Mouse (Mus musculus) bone marrow macrophage, adult 2 months (primary cell): ENCODE measurements at regions not wholly inside any gene's neighbourhood (a gene's known extent, or its start where the extent isn't known, plus 50 kb on each side); places are given as distances from the start of the nearest gene placed in this dataset.

Source experiments
- H3K27ac ChIP-seq: 2 replicates; pipeline ENCODE4 v1.5.1; 2012; ENCODE audit warnings: low read depth, low read length; ENCODE audit not compliant: insufficient read depth
- H3K4me1 ChIP-seq: 2 replicates; pipeline ENCODE4 v1.6.1; 2012; ENCODE audit warnings: low read length; ENCODE audit not compliant: control insufficient read depth, insufficient read depth
- H3K4me3 ChIP-seq: 2 replicates; pipeline ENCODE4 v1.5.1; 2012; ENCODE audit warnings: mild to moderate bottlenecking, low read length, moderate library complexity; ENCODE audit not compliant: insufficient read depth
- CTCF ChIP-seq: IDR thresholded peaks from 2 replicates; pipeline ENCODE4 v1.5.1; 2012; ENCODE audit warnings: low read depth, mild to moderate bottlenecking, low read length, moderate library complexity
- POLR2A ChIP-seq: IDR thresholded peaks from 2 replicates; pipeline ENCODE4 v1.6.1; 2012; ENCODE audit warnings: mild to moderate bottlenecking, low read depth, low read length, borderline replicate concordance

DNA sequence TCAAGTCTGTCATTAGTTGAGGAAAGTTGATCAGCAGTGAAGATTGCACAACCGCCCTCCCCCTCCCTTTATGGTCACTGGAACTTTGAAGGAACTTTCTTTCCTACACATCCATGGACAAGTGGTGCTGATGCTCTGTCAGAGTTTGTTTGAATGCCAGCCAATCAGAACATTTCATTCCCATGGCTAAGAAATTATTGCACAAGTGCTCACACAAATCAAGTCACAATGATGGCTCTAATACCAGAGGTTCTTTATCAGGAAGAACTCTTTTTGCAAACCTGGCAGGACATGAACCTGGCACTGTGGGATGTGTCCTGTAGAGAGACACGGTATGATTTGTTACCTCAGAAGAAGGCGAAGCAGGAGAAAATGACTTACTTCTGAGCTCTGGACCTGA, 54.3 kb upstream of the Spry2 start:
- TF ChIP-seq POLR2A (no peak), CTCF (no peak)
- H3K27ac ChIP-seq, result no peak overlapping the region
- H3K4me3 ChIP-seq, result no peak overlapping the region
- H3K4me1 ChIP-seq, result no peaks in the 10 kb centered on the region

DNA sequence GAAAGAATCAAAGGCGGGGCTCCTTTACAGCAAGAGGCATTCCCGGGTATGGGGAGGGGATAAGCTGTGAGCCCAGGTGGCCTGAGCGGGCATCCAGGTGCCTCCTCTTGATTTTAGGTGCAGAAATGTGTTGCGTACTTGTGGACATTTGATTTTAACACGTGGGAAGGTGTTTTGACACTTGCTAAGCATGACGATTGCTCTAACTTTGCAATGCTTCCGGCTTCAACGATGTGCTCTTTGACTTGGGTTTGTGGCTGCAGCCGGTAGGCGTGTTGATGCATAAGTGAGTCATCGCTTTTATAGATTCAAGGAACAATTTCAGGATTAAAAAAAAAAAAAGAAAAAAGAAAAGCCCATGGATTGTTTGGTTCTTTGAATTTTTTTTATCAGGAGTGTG, 58.5 kb upstream of the Spry2 start:
- TF ChIP-seq POLR2A, result no peak
- TF ChIP-seq CTCF, result no peak
- no peaks in the 10 kb centered on the region for H3K4me1 ChIP-seq
- no peak overlapping the region for H3K4me3 ChIP-seq
- no peak overlapping the region for H3K27ac ChIP-seq

DNA sequence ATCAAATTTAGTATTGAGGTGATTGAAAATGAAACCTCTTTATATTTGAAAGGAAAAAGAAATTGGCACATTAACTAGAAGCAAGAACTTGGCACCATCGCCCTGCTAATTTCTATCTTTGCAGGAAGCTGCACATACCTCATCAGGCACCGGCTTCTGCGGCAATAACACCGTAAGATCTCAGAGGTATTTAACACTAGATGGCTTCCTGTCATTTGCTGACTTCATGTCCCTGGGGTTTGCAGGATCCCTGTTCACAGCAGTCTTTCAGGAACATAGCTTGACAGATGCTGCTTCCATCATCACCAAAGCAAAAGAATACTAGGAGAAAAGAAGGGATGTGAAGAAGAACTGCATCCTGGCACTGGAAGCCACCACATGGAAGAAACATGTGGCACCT, 60.2 kb upstream of the Spry2 start:
- Histone ChIP-seq H3K4me3 (no peak overlapping the region), H3K4me1 (no peaks in the 10 kb centered on the region), H3K27ac (no peak overlapping the region)
- TF ChIP-seq POLR2A, result no peak
- TF ChIP-seq CTCF, result no peak

DNA sequence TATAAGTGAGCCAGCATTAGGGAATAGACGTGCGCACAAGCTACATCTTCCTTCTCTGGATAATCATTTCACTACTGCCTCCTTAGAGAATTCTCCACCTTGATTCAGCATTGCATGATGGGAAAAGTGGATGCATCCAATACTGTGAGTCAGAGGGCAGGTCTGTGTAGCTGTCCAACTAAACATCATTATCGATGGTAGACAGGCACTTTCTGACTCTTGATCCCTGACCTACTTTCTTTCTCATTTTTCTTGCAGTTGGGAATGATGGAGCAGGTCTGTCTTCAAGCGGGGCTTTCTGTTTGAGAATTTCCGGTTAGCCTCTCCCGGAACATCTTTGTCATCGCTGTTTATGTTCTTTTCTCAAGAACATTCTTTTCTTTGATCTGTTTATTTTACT, 61.4 kb upstream of the Spry2 start:
- H3K27ac ChIP-seq, result no peak overlapping the region
- H3K4me3 ChIP-seq, result no peak overlapping the region
- H3K4me1 ChIP-seq, result no peaks in the 10 kb centered on the region
- TF ChIP-seq CTCF (no peak), POLR2A (no peak)

DNA sequence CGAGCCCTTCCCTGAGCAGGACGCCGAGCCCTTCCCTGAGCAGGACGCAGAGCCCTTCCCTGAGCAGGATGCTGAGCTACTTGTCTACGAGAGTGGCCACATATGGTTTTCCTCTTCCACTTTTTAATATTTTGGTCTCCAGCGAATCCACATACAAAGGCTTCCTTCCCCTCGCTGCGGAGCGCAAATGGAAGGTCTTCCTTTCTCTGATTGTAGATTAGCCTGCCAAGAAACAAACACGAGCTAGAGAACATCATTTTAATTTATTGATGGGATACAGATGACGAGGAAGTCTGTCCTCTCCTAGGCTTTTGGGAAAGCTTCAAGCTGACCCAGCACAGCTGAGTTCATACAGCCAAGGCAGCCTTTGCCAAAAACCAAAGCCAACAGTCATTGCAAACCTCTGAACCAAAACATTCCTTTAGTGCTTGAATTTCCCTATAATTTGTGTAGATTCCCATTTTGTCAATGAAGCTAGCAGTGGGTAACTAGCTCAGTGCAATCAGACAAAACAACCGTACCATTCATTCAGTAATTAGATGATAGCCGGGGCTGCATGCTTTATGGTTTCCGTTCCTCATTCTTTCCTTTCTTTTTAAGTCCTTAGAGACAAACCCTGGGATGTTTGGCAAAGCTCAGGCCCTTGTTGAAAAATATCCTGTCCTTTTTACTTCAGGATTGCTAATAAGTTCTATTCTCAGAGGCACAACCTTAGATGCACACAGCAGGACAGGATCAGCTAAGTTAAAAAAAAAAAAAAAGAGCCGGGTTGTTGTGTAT, 83.1 kb upstream of the Spry2 start:
- TF ChIP-seq CTCF (no peak), POLR2A (no peak)
- no peaks in the 10 kb centered on the region for H3K4me1 ChIP-seq
- no peak overlapping the region for H3K27ac ChIP-seq
- no peak overlapping the region for H3K4me3 ChIP-seq

DNA sequence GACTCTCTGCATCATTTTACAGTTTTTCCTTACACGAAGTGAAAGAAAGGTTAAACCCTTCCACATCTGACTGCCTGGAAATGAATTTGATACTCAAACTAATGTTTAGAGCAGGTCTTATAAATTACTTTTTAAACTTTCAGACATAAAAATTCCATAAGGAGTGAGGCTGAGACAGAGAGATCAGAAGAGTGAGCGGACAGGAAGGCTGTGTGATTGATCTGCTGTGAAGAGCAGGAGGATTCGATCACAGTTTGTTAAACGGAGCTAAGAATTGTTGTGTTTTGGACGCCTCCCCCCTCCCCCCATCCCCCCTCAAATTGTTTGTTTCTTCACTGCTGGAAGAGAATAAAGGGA, 83.7 kb upstream of the Spry2 start:
- no peaks in the 10 kb centered on the region for H3K4me1 ChIP-seq
- TF ChIP-seq POLR2A, result no peak
- no peak for TF ChIP-seq CTCF
- no peak overlapping the region for H3K4me3 ChIP-seq
- no peak overlapping the region for H3K27ac ChIP-seq

DNA sequence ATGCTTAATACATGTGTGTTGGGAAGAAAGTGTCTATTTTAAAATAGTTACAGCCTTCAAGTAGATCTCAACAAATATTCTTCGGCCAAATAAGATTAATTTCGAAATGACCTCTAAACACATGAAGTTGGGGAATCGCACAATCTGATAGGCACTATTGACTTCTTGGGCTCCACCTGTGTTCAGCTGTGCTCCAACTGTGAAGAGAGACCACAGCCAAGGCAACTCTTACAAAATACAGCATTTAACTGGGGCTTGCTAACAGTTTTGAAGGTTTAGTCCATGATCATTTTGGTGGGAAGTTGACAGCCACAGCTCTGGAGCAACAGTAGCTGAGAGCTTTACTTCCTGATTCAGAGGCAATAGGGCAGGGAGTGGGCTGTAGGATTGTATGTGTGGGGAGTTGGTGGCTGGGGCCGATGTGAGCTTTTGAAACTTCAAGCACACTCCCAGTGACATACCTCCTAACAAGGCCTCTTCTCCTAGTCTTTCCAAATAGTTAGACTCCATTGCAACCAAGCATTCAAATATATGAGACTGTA, 90.8 kb upstream of the Spry2 start:
- TF ChIP-seq CTCF (no peak), POLR2A (no peak)
- H3K4me1 ChIP-seq, result no peaks in the 10 kb centered on the region
- no peak overlapping the region for H3K27ac ChIP-seq
- H3K4me3 ChIP-seq, result no peak overlapping the region

DNA sequence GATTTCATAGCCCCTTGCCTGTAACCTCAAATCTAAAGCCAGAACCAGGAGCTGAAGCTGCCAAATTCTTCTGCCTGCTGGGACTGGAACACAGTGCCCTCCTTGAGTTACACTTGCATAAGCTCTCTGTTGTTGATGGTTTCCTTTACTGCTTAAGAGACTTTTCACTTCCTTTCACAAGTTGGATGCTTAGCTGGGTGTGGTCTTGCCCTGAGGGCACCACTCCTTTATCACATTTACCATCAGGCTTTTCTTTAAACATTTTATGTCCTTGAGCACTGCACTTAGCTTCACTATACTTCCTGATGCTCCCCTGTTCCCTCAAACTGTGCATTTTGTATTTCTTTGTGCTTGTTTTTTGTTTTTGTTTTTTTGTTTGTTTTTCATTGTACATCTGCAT, 92.1 kb upstream of the Spry2 start:
- H3K4me1 ChIP-seq, result no peaks in the 10 kb centered on the region
- no peak overlapping the region for H3K4me3 ChIP-seq
- TF ChIP-seq POLR2A, result no peak
- no peak for TF ChIP-seq CTCF
- H3K27ac ChIP-seq, result no peak overlapping the region

DNA sequence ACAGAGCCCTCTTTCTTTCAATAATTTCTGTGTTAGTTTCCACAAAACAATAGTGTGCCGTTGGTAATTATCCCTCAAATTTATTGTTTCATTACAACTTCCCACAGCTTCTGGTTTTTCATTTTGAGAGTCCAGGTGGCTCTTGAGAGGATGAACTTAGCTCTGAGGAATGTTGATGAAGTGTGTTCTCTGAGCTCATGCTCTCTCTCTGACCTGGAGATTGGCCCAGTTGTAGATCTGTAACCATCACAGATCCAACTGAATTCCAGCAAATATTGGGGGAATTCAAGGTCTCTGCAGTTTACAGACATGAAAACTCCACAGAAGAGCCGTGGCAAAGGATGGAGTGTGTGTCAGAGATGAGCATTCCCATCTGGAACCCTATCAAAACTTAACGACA, 96.5 kb upstream of the Spry2 start:
- TF ChIP-seq CTCF (no peak), POLR2A (no peak)
- Histone ChIP-seq H3K4me1 (no peaks in the 10 kb centered on the region), H3K27ac (no peak overlapping the region), H3K4me3 (no peak overlapping the region)

DNA sequence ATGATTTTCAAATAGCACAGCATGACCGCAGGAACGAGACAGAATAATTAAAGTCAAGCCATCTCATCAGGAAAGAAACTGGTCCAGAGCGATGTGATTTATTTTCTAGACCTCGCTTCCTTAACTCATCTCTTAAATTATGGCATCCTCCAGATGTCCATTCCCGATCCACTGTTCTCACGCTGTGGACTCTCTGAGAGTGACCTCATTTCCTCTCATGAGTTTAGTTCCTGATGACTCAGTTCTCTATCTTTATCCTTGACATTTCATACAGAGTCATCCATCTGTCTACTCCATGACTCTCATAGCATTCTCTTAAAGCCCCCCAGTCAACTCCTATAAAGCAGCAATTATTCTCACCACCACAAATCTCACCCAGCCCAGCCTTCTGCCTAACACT, 103.2 kb upstream of the Spry2 start:
- TF ChIP-seq POLR2A (no peak), CTCF (no peak)
- Histone ChIP-seq H3K4me3 (no peak overlapping the region), H3K4me1 (peaks cover 7% of the 10 kb centered on the region), H3K27ac (no peak overlapping the region)

DNA sequence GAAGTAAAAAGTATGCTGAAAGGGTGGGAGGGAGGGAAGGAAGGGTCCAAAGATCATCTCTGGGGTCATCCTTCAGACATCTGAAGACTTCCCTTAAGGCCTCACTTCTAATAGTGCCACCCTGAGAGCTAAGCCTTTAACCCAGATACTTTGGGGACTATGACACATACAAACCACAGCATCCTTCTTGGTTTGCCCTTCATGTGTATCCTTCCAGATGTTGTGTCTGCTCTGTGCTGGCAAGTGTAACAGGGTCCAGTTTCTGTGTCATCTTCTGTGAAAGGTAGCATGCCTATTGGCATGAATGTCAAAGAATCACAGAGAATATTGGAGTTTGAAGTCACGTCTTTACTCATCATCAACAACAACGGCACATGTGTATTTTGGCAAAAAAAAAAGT, 98.2 kb upstream of the Trim52 start:
- Histone ChIP-seq H3K27ac (no peak overlapping the region), H3K4me3 (no peak overlapping the region)
- TF ChIP-seq POLR2A (no peak), CTCF (no peak)

More for the DNA sequence above, 98.2 kb upstream of the Trim52 start:
- peaks cover 17% of the 10 kb centered on the region for H3K4me1 ChIP-seq
